In the genomic region with DNA sequence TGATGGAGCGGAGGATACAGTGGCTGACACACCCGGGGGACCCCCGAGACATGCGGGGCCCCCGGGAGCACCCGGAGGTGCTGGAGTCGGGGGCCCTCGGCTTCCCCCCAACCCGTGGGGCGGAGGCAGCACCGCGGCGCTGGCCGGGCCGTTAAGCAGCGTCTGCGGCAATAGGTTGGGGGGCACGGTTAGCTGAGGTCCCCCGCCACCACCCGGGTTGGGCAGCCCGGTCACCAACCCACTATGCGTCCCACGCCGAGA, we compare ENCODE assay signal across 8 mouse cellular contexts. TPM values are rescaled to one million over a fixed set of nuclear protein-coding genes. Genes with fewer than 3 reads are reported as not detected.
DNase-seq lines count a peak whose midpoint lies in the region; ATAC-seq and TF ChIP-seq lines count a peak whose summit lies in the region.

No protein-coding gene starts in this region.

- 0% methylated on average over 11 of the region's 24 CpGs for WGBS in limb, embryonic 14.5 days
- 1% methylated on average over 24 of the region's 24 CpGs for WGBS in stomach, embryonic 16.5 days

- peak overlapping the region; percentile 97 for H3K4me3 ChIP-seq in limb, embryonic 14.5 days (replicated peaks; ENCODE audit: low read length)
- H3K4me3 ChIP-seq in stomach, embryonic 16.5 days (replicated peaks; ENCODE audit: low read length): peak overlapping the region; percentile 88

- DNase-seq in cerebellum, adult 9-11 months: peak; percentile 67
- DNase-seq in cerebellum, adult 9-10 months: no peak
- DNase-seq in right cerebral cortex, postnatal 4 days: peak; percentile 41
- no peak for DNase-seq in right cerebral cortex, postnatal 10 days (ENCODE audit: low spot score in 2 of 2)
- no peak for DNase-seq in limb, embryonic 14.5 days (ENCODE audit: low spot score)
- no peak for DNase-seq in testis, postnatal 10 days (ENCODE audit: low spot score)
- DNase-seq in urinary bladder, postnatal 10 days (ENCODE audit: low spot score): no peak

- peak overlapping the region; percentile 98 for H3K4me2 ChIP-seq in limb, embryonic 14.5 days (replicated peaks; ENCODE audit: low read depth, low read length, severe bottlenecking)
- peak overlapping the region; percentile 85 for H3K4me2 ChIP-seq in stomach, embryonic 16.5 days (ENCODE audit: low read depth, low read length)

- no peak for ATAC-seq in limb, embryonic 14.5 days (ENCODE audit: low FRiP score, low read depth)
- ATAC-seq in stomach, embryonic 16.5 days (ENCODE audit: insufficient read depth, low FRiP score): no peak

- H3K27ac ChIP-seq in limb, embryonic 14.5 days (replicated peaks; ENCODE audit: low read depth, low read length): peak overlapping the region; percentile 97
- H3K27ac ChIP-seq in stomach, embryonic 16.5 days (ENCODE audit: low read length): peak overlapping the region; percentile 100

- peaks cover 15% of the 10 kb centered on the region for H3K36me3 ChIP-seq in limb, embryonic 14.5 days (ENCODE audit: control insufficient read depth, insufficient read depth, low read length)
- no peaks in the 10 kb centered on the region for H3K36me3 ChIP-seq in stomach, embryonic 16.5 days (ENCODE audit: control insufficient read depth, insufficient read depth, low read length)

- peaks cover 47% of the 10 kb centered on the region for H3K4me1 ChIP-seq in limb, embryonic 14.5 days (ENCODE audit: control insufficient read depth, insufficient read depth, low read length)
- H3K4me1 ChIP-seq in stomach, embryonic 16.5 days (ENCODE audit: control insufficient read depth, insufficient read depth, low read length): peaks cover 45% of the 10 kb centered on the region

- H3K27me3 ChIP-seq in limb, embryonic 14.5 days (ENCODE audit: control insufficient read depth, insufficient read depth, low read length): no peaks in the 10 kb centered on the region
- no peaks in the 10 kb centered on the region for H3K27me3 ChIP-seq in stomach, embryonic 16.5 days (ENCODE audit: control insufficient read depth, insufficient read depth, low read length)

- TF ChIP-seq POLR2A in limb, embryonic 14.5 days (IDR thresholded peaks at IDR 0.05; ENCODE audit: borderline replicate concordance, extremely low read depth, insufficient read depth, insufficient read length): no peak

- H3K9ac ChIP-seq in limb, embryonic 14.5 days (ENCODE audit: low read depth, low read length, severe bottlenecking): peak overlapping the region; percentile 93
- peak overlapping the region; percentile 99 for H3K9ac ChIP-seq in stomach, embryonic 16.5 days (ENCODE audit: low read length)

- no peaks in the 10 kb centered on the region for H3K9me3 ChIP-seq in limb, embryonic 14.5 days (ENCODE audit: control insufficient read depth, low read length)
- no peaks in the 10 kb centered on the region for H3K9me3 ChIP-seq in stomach, embryonic 16.5 days (replicated peaks; ENCODE audit: control insufficient read depth, low read length)

RNA-seq across cellular contexts. Expression of a gene that starts 1.6 kb away (rescaled TPM):
- polyA plus RNA-seq in limb, embryonic 14.5 days (2012; rRNA removed): 37.1 and 50.8 TPM in 2 replicates
- 33.9 and 37.0 TPM in 2 replicates for polyA plus RNA-seq in limb, embryonic 14.5 days (2014; fragmentation: Nextera tagmentation; extraction: Ambion mirVana)
- 10.1 and 11.7 TPM in 2 replicates for polyA plus RNA-seq in stomach, embryonic 16.5 days (2015; fragmentation: Nextera tagmentation; extraction: Ambion mirVana)

Comparison
In these comparisons a context has a peak if more than half of its experiments do, and no peak if none do; other contexts are left out.
1. DNase-seq: peak in cerebellum, adult 9-11 months (single experiment) and right cerebral cortex, postnatal 4 days (single experiment); none in cerebellum, adult 9-10 months (single experiment), right cerebral cortex, postnatal 10 days (0 of 2), limb, embryonic 14.5 days (single experiment), testis, postnatal 10 days (single experiment) and urinary bladder, postnatal 10 days (single experiment).